In the genomic region with DNA sequence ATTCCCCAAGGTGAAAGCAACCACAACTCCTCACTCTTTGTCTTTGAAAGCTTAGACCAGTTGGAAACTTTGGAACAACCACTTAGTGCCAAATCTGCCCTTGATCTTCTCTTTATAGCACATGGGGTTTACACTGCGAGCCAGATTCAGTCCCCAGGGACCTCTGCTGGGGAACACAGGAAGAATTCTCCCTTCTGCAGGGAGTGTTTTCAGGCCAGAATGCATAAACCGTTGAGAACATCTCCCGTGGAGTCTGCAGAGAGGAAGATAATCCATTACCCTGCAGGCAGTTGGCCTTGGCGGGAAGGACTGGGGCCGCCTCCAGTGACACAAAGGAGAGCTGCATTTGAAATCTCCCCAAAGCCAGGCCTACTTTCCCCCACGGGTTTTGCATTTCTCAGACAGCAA, we compare ENCODE assay signal across 8 mouse cellular contexts. TPM values are rescaled to one million over a fixed set of nuclear protein-coding genes. Genes with fewer than 3 reads are reported as not detected.
DNase-seq lines count a peak whose midpoint lies in the region; ATAC-seq and TF ChIP-seq lines count a peak whose summit lies in the region.

No protein-coding gene starts in this region.

- no peak for TF ChIP-seq POLR2A in cerebellum, adult 2 months (IDR thresholded peaks at IDR 0.05; ENCODE audit: borderline replicate concordance, insufficient read depth, low read length)

- H3K4me2 ChIP-seq in neural tube, embryonic 11.5 days (ENCODE audit: low read depth) = no peak overlapping the region

- no peak for TF ChIP-seq CTCF in cerebellum, adult 2 months (IDR thresholded peaks at IDR 0.05; ENCODE audit: borderline replicate concordance, insufficient read depth, low read depth, low read length)

- peak; percentile 26; the same call in 1 of the 2 replicates for ATAC-seq in cerebellum, adult (ENCODE audit: insufficient number of reproducible peaks, low FRiP score, low TSS enrichment)
- no peak for ATAC-seq in neural tube, embryonic 11.5 days (ENCODE audit: insufficient read depth, low FRiP score, low TSS enrichment)

- WGBS in cerebellum, adult 2 months = 21% methylated on average over 6 of the region's 6 CpGs
- 7% methylated on average over 6 of the region's 6 CpGs for WGBS in neural tube, embryonic 11.5 days

- H3K27me3 ChIP-seq in cerebellum, adult 2 months (ENCODE audit: control insufficient read depth, insufficient read depth, low read length) = no peaks in the 10 kb centered on the region
- H3K27me3 ChIP-seq in neural tube, embryonic 11.5 days (ENCODE audit: control insufficient read depth, insufficient read depth, low read length) = no peaks in the 10 kb centered on the region

- H3K36me3 ChIP-seq in neural tube, embryonic 11.5 days (ENCODE audit: control insufficient read depth, insufficient read depth, low read length) = no peaks in the 10 kb centered on the region

- no peak overlapping the region for H3K27ac ChIP-seq in cerebellum, adult 2 months (ENCODE audit: insufficient read depth, low read length)
- H3K27ac ChIP-seq in neural tube, embryonic 11.5 days (ENCODE audit: low read depth, low read length) = peak overlapping the region; percentile 35; the same call in 1 of the 2 replicates

- H3K9me3 ChIP-seq in neural tube, embryonic 11.5 days (ENCODE audit: control insufficient read depth, low read length) = no peaks in the 10 kb centered on the region

- no peaks in the 10 kb centered on the region; the same call in 1 of the 2 replicates for H3K4me1 ChIP-seq in cerebellum, adult 2 months (ENCODE audit: control insufficient read depth, insufficient read depth, low read length)
- peaks cover 6% of the 10 kb centered on the region; the same call in 1 of the 2 replicates for H3K4me1 ChIP-seq in neural tube, embryonic 11.5 days (ENCODE audit: control insufficient read depth, insufficient read depth, low read length)

- no peak overlapping the region for H3K9ac ChIP-seq in neural tube, embryonic 11.5 days (ENCODE audit: low read length)

- H3K4me3 ChIP-seq in cerebellum, adult 2 months (replicated peaks; ENCODE audit: insufficient read depth, low read depth, low read length) = no peak overlapping the region
- H3K4me3 ChIP-seq in neural tube, embryonic 11.5 days (ENCODE audit: low read depth, low read length) = no peak overlapping the region

- DNase-seq in cerebellum, adult 9-10 months = no peak
- DNase-seq in cerebellum, adult 2 months = peak; percentile 15 to 17
- peak; percentile 17 for DNase-seq in heart, adult 8-10 months (ENCODE audit: low spot score)
- peak; percentile 42 to 59 for DNase-seq in kidney, postnatal 36 days
- DNase-seq in neural tube, embryonic 11.5 days (ENCODE audit: low spot score) = peak; percentile 43
- no peak for DNase-seq in thymus, postnatal 14 days
- no peak for DNase-seq in layer of hippocampus, adult 11-12 months (ENCODE audit: low spot score)

RNA-seq across cellular contexts. Expression of gene Tril, which starts 60.0 kb away (rescaled TPM):
- polyA plus RNA-seq in cerebellum, adult 2 months (2012; rRNA removed) = 41.9 and 45.2 TPM in 2 replicates
- 1 to 10 TPM; 3.2 to 3.6 (median 3.4) TPM for total RNA-seq in heart, adult 8-10 months (2022)
- polyA plus RNA-seq in neural tube, embryonic 11.5 days (2014; fragmentation: Nextera tagmentation; extraction: Ambion mirVana) = 19.6 and 24.0 TPM in 2 replicates

Comparison
In these comparisons a context has a peak if more than half of its experiments do, and no peak if none do; other contexts are left out.
1. DNase-seq: peak in cerebellum, adult 2 months (2 of 2), heart, adult 8-10 months (single experiment), kidney, postnatal 36 days (2 of 2) and neural tube, embryonic 11.5 days (single experiment); none in cerebellum, adult 9-10 months (single experiment), thymus, postnatal 14 days (single experiment) and layer of hippocampus, adult 11-12 months (single experiment).